Mouse (Mus musculus) lung, embryonic 15.5 days (tissue): ENCODE results near the gene Bub1. TPM values are rescaled to one million over a fixed set of nuclear protein-coding genes. Genes with fewer than 3 reads are reported as not detected.

Experiments
- ATAC-seq: fragments of 200-750 bp; cut with Nextera tagmentation; 2 replicates; pipeline ENCODE4 v1.8.0; 2017; ENCODE audit warnings: moderate number of reproducible peaks, borderline replicate concordance; ENCODE audit not compliant: low FRiP score, low TSS enrichment; ENCODE audit errors: extremely low read depth
- H3K27ac ChIP-seq: fragments of 300-500 bp; sonication (generic); 2 replicates; pipeline ENCODE4 v1.5.1; 2015; ENCODE audit warnings: moderate library complexity, mild to moderate bottlenecking, inconsistent platforms
- H3K27me3 ChIP-seq: fragments of 300-500 bp; sonication (generic); 2 replicates; pipeline ENCODE4 v1.6.1; 2015; ENCODE audit warnings: inconsistent platforms
- H3K36me3 ChIP-seq: fragments of 300-500 bp; sonication (generic); 2 replicates; pipeline ENCODE4 v1.6.1; 2015; ENCODE audit warnings: inconsistent platforms
- H3K4me1 ChIP-seq: fragments of 300-500 bp; sonication (generic); 2 replicates; pipeline ENCODE4 v1.6.1; 2015; ENCODE audit warnings: inconsistent platforms
- H3K4me2 ChIP-seq: fragments of 300-500 bp; sonication (generic); 2 replicates; pipeline ENCODE4 v1.6.1; 2015; ENCODE audit warnings: inconsistent platforms, mild to moderate bottlenecking, moderate library complexity
- H3K4me3 ChIP-seq: fragments of 300-500 bp; sonication (generic); 2 replicates; pipeline ENCODE4 v1.5.1; 2015; ENCODE audit warnings: mild to moderate bottlenecking, inconsistent platforms
- H3K9ac ChIP-seq: fragments of 300-500 bp; sonication (generic); 2 replicates; pipeline ENCODE4 v1.6.1; 2015; ENCODE audit warnings: inconsistent platforms
- H3K9me3 ChIP-seq: fragments of 300-500 bp; sonication (generic); 2 replicates; pipeline ENCODE4 v1.6.1; 2016; ENCODE audit warnings: inconsistent platforms
- WGBS: fragments of 180-500 bp; shearing (Covaris S2); methylation state at CpG from one replicate; pipeline ENCODE4 v1.1.7; 2015; 5-methylcytosine and 5-hydroxymethylcytosine counted together
- polyA plus RNA-seq: library from polyadenylated mRNA; unstranded; fragments of >200 nt; fragmentation: Nextera tagmentation; extraction: Ambion mirVana; gene quantifications from 2 replicates; pipeline ENCODE4 v1.2.1, GENCODE M21; 2015

Bub1 gene
- polyA plus RNA-seq, 1 experiment from 2014 or later: 68.0 TPM

- Histone ChIP-seq H3K27ac (no peak overlapping the region), H3K4me2 (no peak overlapping the region), H3K9me3 (no peaks in the 10 kb centered on the region), H3K9ac (no peak overlapping the region), H3K27me3 (no peaks in the 10 kb centered on the region), H3K4me3 (no peak overlapping the region), H3K36me3 (peaks cover 18% of the 10 kb centered on the region; the same call in 1 of the 2 replicates), H3K4me1 (no peaks in the 10 kb centered on the region)
- ATAC-seq: no peak
- WGBS: 84% methylated on average over 5 of the region's 5 CpGs
Measured at GRCm38 (mm10) chr2:127761587-127761986, 70.1 kb downstream of the Bub1 start.

DNA sequence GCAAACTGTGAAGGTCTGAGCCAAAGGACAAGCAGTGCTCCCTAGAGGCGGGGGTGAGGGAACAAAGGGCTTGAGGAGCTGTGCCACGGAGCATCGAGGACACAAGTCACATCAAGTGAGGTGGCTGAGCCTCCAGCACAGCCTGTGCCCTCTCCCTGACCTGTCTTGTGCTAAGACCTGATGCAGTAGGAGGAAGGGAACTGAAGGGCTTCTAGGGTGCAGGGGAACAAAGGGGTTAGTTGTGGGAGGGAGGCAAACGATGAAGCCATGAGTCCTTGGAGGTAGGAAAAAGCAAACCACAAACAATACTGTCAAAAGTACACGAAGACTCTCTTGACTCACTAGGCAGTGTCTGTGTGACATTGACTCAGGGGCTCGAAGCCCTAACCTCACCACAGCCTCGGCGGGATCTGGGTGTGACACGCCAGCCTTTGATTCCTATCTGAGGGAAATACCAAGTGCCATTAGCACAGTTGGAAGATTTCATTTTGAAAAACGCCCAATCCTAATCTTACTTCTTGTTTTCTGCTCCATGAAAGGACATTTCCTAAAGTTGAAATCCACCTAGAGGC is 71.2 kb downstream of the Bub1 start:
- no peak; the same call in 1 of the 2 replicates for ATAC-seq
- no peak overlapping the region for H3K9ac ChIP-seq
- 60% methylated on average over 10 of the region's 10 CpGs for WGBS
- no peaks in the 10 kb centered on the region for H3K4me1 ChIP-seq
- no peaks in the 10 kb centered on the region for H3K9me3 ChIP-seq
- H3K27ac ChIP-seq: no peak overlapping the region
- no peaks in the 10 kb centered on the region for H3K27me3 ChIP-seq
- H3K4me2 ChIP-seq: no peak overlapping the region
- no peak overlapping the region for H3K4me3 ChIP-seq
- peaks cover 18% of the 10 kb centered on the region; the same call in 1 of the 2 replicates for H3K36me3 ChIP-seq

- Histone ChIP-seq H3K27me3 (no peaks in the 10 kb centered on the region), H3K9me3 (no peaks in the 10 kb centered on the region), H3K4me2 (no peak overlapping the region), H3K9ac (no peak overlapping the region), H3K36me3 (peaks cover 13% of the 10 kb centered on the region; the same call in 1 of the 2 replicates), H3K4me3 (no peak overlapping the region), H3K27ac (no peak overlapping the region), H3K4me1 (no peaks in the 10 kb centered on the region)
- ATAC-seq: no peak
- WGBS: 87% methylated on average over 6 of the region's 6 CpGs
Measured at GRCm38 (mm10) chr2:127760014-127760413, 71.7 kb downstream of the Bub1 start.

GRCm38 (mm10) chr2:127759157-127759880 is 72.3 kb downstream of the Bub1 start:
- no peaks in the 10 kb centered on the region for H3K4me1 ChIP-seq
- no peak overlapping the region for H3K4me2 ChIP-seq
- H3K36me3 ChIP-seq: 0 out of 2 replicates have a peak, but pooled peaks cover 10% of the 10 kb centered on the region
- no peak overlapping the region for H3K4me3 ChIP-seq
- 59% methylated on average over 5 of the region's 5 CpGs for WGBS
- ATAC-seq: no peak
- no peak overlapping the region for H3K27ac ChIP-seq
- no peaks in the 10 kb centered on the region for H3K27me3 ChIP-seq
- H3K9me3 ChIP-seq: no peaks in the 10 kb centered on the region
- H3K9ac ChIP-seq: no peak overlapping the region

- Histone ChIP-seq H3K9ac (no peak overlapping the region), H3K9me3 (no peaks in the 10 kb centered on the region), H3K36me3 (0 out of 2 replicates have a peak, but pooled peaks cover 4% of the 10 kb centered on the region), H3K27ac (no peak overlapping the region), H3K4me3 (no peak overlapping the region), H3K4me2 (no peak overlapping the region), H3K27me3 (no peaks in the 10 kb centered on the region), H3K4me1 (no peaks in the 10 kb centered on the region)
- no peak for ATAC-seq
- WGBS: 31% methylated on average over 8 of the region's 8 CpGs
Measured at GRCm38 (mm10) chr2:127757171-127757570, 74.5 kb downstream of the Bub1 start.

- ATAC-seq: no peak
- no peaks in the 10 kb centered on the region for H3K36me3 ChIP-seq
- H3K4me3 ChIP-seq: no peak overlapping the region
- H3K27me3 ChIP-seq: no peaks in the 10 kb centered on the region
- no peaks in the 10 kb centered on the region for H3K9me3 ChIP-seq
- no peak overlapping the region for H3K4me2 ChIP-seq
- no peak overlapping the region for H3K9ac ChIP-seq
- 92% methylated on average over 4 of the region's 4 CpGs for WGBS
- no peak overlapping the region for H3K27ac ChIP-seq
- H3K4me1 ChIP-seq: no peaks in the 10 kb centered on the region
Measured at GRCm38 (mm10) chr2:127754113-127754512, 77.6 kb downstream of the Bub1 start.

DNA sequence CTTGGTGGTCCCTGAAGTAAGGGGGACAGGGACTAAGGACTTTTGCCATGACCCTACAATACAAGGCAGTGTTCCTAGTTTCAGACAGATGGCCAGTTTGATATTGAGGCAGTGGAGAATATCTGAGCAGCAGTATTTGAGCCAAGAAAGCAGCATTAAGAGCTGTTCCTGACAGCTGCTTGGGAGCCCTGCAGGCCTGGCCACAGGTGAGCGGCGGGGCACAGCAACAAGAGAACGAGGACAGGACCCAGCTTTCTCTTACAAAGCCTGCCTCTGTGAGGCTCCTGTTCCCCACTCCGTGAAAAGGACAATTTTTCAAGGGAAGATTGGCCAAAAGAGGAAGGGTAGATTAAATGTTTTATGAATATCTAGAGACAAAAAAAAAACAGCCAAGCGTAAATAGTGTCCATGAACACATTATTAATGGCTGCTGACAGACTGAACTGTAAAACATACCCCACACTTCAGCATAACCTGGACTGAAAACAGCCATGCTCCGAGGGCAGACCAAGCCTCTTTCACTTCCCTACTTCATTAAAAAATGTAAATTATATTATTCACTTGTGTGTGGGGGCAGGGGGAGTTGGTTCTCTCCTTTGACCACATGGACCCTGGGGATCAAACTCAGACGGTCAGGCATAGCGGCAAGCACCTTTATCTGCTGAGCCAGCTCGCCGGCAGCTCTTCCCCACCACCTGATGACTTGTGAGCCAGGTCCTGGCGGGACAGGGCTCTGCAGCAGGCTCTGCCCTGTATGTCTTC is 79.6 kb downstream of the Bub1 start:
- H3K4me2 ChIP-seq: no peak overlapping the region
- no peaks in the 10 kb centered on the region for H3K9me3 ChIP-seq
- no peaks in the 10 kb centered on the region for H3K36me3 ChIP-seq
- no peaks in the 10 kb centered on the region for H3K27me3 ChIP-seq
- WGBS: 65% methylated on average over 11 of the region's 11 CpGs
- no peak for ATAC-seq
- H3K27ac ChIP-seq: no peak overlapping the region
- H3K4me3 ChIP-seq: no peak overlapping the region
- no peak overlapping the region for H3K9ac ChIP-seq
- no peaks in the 10 kb centered on the region for H3K4me1 ChIP-seq

Other genes starting within 250 kb of the Bub1 start
- gene Zfp661, start 244.8 kb downstream of the Bub1 start, polyA plus RNA-seq: 4.4 TPM in 2 replicates
- 123 and 128 TPM in 2 replicates for gene Mrps5, start 244.6 kb downstream of the Bub1 start, polyA plus RNA-seq
- 11.2 and 14.3 TPM in 2 replicates for gene Mal, start 175.2 kb downstream of the Bub1 start, polyA plus RNA-seq
- gene Mall, start 101.9 kb downstream of the Bub1 start, polyA plus RNA-seq: 3.9 and 4.6 TPM in 2 replicates
- 36.9 and 39.7 TPM in 2 replicates for gene Nphp1, start 43.0 kb downstream of the Bub1 start, polyA plus RNA-seq
- gene Mtln, start 39.4 kb downstream of the Bub1 start, polyA plus RNA-seq: 31.9 and 32.0 TPM in 2 replicates
- 0.09 and 0.17 TPM in 2 replicates for gene Acoxl, start 7.0 kb upstream of the Bub1 start, polyA plus RNA-seq